Mouse (Mus musculus): ENCODE measurements around the gene Dnajc24.
A peak's percentile ranks its signal among the peaks of the same experiment; 100 is the strongest.

Dnajc24 gene

DNA sequence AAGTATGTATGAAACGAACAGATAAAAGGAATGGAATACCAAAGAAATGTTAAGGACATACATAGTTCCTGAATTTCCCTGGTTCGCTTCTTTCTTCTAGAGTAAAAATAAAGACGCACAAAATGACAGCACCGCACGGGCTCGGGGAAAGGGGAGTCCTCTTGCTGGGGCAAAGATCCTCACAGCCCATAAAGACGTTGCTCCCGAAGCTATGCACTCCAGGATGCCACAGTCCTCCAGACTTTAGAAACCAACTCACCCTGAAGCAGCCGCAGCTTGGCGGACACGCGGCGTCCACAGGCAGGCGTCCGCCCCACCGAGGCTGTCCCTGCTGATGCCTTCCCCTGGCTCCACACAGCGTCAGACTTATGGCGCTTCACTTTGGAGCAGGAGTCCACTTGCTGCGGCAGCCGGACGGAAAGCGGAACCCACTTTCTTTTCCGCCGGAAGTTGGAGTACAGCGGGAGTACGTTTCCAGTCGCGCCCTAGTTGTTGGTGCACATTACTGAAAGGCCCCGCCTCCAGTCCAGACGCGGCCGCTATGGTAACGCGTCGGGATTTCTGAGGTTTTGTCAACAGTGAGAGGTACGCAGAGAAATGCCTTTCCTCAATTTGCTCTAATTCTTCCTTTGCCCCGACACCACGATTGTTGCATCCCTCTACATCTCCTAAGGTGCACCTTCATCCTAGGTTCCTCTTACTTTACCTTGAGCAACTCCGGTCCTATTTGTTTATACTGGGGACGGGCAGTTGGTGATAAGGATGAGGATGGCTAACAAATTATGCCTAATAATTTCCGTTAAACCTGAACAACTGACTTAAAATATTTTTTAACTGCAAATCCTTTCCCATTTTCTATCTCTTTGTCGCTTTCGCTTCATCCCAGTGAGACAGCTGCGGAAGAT is at the start of gene Dnajc24:
Gene Dnajc24 (minus strand): TSS at position 715 of the 905 bp plus-strand sequence.
- peak; percentile 83 for DNase-seq (ENCODE audit: low spot score)

DNA sequence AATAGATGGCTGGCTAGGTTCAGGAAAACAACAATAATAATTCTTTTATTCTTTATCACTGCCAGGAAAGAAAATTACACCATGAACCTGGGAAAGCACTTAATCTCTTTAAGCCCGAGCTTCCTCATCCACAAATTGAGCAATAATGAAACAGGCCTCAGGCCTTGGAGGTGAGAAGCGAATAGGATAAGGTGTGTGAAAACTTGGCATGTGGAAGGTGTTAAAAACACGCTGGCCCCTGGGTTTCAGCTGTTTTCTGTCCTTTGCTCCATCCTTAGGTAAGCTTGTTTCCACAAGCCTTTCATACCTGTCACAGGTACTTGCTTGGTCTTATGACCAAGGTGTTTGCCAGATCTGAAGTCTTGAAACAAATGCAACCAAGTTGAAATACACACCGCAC is 43.3 kb upstream of the Dnajc24 start:
- DNase-seq (ENCODE audit: low spot score), result no peak

DNA sequence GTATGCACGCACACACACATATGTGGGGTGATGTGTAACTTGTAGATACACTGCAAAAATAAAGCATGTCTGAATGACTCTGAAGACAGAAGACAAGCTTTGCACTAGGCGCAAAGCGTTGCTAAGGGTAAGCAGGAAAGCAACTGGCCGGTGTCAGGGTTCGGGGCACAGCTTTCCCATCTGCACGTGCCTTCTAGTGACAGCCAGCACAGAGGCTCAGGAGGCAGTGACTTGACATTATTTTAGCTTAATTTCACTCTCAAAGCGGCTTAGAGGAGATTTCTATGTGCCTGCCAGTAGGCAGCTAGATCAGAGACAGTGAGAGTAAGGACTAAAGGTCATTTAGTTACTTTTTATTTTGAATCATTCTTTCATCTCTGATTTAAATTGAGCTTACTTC is 39.1 kb upstream of the Dnajc24 start:
- DNase-seq (ENCODE audit: low spot score), result no peak

DNA sequence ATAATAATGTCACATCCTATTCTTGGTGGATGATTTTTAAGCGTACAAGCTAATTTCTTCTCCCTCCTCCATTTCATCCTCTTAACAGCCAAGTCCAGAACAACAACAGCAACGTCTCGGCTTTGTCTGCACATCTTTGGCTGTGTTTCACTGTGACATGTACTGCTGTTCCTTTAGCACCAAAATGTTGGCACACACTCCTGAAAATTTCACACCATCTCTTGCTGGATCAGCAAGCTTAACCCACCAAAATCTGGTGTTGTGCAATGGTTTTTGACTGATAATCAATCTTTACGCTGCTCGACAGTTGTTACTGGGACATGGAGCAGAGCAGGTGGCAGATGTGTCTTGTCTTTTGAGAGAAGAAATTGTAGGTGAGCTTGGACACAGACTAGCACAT is 38.6 kb upstream of the Dnajc24 start:
- no peak for DNase-seq (ENCODE audit: low spot score)

DNA sequence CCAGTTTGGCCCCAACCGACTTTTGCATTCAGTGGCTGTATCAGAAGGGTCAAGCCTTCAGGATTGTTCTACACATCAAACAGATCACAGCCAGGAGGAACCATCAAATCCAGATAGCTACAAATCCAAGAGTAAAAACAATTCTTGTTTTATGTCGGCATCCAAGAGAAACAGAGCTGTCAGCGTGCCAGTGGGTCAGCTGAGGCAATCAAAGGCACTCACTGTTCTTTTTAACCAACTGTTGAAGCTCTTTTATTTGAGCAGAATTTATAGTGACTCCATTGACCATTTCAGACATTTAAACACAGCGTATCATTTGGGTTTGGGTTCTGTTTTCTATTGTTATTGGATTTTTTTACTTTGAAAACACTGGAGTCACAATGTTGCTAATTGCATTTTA is 34.9 kb upstream of the Dnajc24 start:
- no peak for DNase-seq (ENCODE audit: low spot score)

DNA sequence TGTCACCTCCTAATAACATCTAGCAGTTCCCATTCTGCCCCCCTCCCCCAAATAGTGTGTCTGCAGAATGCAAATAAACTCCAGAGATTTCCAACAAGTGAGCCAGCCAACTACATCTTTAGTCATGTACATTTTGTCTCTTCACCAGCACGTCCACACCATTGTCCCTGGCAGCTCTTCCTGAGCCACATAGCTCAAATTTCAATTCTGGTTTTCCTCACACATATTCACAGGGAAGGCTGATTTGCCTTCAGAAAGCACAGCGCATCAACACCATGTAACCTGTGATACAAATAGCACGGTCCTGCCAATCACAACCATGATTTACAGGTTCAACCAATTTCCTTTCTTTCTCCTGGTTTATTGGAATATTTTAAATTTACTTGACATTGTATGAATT is 21.5 kb upstream of the Dnajc24 start:
- DNase-seq (ENCODE audit: low spot score), result no peak

DNA sequence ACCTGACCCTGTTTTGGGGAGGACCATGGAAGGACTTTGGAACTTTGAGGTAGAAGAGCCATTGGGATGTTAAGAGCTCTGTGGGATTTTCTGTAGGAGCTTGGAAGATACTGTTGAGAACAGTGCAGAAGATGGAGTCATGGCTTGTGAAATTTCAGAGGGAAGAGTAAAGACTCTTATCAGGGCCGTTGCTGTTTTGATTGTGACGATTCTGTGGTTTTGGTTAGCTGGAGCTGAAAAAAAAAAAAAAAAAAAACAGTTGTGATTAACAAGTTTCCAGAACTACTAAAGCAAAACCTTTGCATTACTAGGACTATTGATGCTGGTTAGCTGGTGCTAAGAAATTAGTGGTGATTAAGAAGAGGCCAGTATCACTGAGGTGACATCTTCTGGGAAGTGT is 5.1 kb upstream of the Dnajc24 start:
- no peak for DNase-seq (ENCODE audit: low spot score)

DNA sequence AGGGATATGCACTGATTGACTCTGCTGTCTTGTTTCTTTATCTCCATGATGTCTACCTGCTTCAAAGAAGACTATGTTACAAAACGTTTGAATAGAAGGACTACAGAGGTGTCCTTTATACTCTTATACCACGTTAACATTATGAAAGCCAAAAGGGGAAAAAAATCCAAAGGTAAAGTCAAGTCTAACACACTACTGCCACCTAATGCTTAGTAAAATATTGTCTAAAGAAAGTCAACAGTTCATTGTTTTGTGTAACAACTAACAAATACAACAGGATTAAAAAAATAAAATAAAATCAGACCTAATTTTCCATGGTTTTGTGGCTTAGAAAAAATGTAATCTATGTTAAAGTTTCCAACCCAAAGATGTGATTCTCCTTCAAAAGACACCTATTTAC is 15.3 kb downstream of the Dnajc24 start:
- DNase-seq (ENCODE audit: low spot score), result no peak

DNA sequence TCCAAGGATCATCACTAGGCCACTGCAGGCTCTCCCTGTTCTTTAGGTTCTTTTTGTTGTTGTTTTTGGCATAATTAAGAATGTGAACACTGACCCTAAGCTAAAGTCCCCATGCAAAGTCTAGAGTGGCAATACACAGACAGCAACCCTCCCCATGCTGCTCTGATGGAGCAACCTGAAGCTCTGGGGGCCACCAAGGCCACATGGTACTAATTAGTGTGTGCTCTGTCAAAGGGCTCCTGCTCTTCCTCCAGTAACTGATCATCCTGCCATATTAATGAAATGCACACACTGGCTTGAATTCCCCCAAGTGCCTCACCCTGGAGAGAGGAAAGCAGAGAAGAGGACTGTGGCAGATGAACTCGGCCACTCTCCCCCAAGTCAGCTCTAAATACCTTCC is 16.2 kb downstream of the Dnajc24 start:
- DNase-seq (ENCODE audit: low spot score), result no peak

DNA sequence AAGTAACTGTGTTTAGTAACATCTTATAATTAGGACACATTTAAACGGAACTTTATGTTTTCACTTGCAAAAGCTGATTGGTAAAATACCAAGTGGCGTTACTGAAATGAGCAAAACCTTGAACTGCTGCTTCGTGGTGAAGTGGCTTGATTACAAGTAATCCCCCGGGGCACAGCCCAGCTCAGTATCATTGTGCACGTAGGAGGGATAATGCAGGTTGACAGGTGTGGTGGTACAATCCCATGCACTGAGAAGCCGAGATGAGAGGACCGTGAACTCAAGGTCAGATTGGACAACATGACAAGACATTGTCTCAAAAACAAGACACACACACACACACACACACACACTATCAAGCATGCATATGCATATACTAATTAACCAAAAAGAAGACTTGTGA is 18.1 kb downstream of the Dnajc24 start:
- DNase-seq (ENCODE audit: low spot score), result no peak

DNA sequence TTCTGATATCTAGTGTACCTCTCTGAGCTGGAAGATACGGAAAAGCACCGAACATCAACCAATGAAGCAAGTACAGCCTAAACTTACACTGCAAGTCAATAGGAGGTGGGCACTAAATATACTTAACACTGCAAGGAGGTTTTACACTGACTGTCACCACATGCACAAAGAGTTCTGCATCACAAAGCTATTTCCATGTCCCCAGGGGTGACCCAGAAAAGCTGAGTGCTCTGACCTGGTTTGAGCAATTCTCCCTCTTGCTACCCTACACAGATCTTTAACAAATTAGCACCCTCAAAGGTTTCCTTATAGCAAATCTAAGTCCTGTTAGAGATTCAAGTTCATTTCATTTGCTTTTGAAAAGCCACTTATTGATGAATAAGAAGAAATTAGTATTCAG is 25.3 kb downstream of the Dnajc24 start:
- no peak for DNase-seq (ENCODE audit: low spot score)

DNA sequence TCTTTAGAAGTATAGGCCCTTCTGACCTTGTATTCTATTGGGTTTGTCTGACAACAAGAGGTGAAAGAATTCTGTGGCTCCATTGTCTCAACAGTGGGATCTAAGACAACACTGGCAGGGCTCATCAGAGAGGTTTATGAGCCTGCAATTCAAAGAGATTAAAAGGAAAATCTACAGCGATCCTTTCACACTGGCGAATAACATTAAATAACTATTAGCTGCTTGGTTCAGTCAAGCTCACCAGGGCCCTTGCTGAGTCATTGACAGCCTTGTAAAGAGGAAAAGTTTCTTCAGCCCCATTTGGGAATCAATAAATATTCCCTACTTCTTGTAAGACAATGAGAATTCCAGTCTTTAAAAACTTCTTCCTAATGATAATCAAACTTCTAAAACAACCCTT is 29.4 kb downstream of the Dnajc24 start:
- DNase-seq (ENCODE audit: low spot score), result no peak

DNA sequence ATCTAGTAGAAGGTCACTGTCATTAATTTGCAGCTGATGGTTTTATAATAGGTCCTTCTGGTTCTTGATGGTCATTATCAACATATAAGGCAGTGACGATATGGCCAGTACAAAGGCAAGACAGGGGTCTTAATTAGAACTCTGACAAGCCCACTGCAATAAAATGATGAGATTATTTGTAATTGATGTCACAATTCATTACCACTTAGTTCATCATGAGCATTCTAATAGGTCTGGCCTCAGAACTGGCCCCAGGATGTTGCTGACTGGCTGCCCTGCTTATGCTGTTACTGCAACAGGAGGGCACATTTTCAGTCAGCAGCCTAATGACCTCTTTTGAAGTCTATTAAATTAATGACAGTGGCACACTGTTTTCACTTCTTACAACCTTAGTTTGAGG is 39.9 kb downstream of the Dnajc24 start:
- DNase-seq (ENCODE audit: low spot score), result no peak

DNA sequence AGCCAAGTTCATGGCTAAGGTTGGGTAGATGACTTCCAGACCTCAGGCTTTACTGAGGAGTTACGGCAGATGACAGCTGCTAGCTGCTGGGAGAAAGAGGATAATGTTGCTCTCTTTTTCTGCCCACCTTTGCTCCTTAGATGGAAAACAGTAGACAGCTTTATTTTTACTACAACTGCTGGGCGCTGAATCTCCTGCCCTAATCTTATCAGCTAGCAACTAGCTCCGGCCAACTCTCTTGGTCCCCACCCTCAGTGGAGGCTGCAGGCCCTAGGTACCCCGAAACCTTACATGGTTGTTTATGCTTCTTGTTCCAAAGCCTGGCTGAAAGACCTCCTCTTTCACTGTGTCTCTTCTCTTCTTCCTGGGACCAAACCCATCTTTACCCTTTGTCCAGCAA is 49.5 kb downstream of the Dnajc24 start:
- DNase-seq (ENCODE audit: low spot score), result no peak

DNA sequence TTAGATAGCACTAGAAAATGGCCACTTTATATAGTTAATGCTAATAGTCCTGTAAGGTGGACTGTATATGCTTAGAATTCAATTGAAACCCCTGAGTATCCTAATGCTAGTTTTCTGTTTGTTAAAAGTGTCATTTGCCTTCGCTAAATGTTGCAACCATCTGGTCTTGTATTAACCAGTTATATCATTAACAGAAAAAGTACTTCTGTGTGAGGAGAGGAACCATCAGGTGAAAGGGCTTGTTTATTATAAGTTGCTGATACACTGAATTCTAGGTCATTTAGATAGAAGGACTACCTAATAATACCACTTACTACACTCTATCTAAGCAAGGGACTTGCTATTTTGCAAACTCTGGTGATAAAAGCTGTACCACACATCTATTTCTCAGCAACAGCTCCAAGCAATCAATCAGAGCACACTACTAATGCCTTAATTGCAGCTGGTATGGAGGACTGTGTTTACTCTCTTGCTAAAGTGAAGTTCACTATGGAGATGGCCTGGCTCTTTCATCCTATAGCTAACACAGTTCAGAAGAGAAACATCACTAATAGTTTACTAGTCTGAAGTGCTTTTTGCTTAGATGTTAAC is 51.9 kb downstream of the Dnajc24 start:
- no peak for DNase-seq (ENCODE audit: low spot score)

DNA sequence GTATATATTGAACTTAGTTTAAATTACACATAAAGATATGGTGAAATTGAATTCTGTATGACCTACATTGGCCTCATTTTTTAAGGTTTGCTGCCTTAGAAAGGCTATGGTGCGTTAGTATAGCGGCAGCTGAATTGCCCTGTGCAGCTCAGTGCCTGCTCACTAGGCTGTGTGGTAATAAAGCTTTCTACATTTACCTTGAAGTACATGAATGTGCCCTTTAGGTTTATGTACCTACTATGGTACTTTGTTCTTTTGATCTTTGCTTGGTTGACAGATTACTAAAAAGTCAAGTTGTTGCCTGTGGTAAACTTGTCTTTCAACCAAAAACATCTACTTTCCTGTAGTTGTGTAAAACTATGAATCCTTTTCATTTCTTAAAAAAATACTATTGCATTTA is 53.2 kb downstream of the Dnajc24 start:
- no peak for DNase-seq (ENCODE audit: low spot score)

DNA sequence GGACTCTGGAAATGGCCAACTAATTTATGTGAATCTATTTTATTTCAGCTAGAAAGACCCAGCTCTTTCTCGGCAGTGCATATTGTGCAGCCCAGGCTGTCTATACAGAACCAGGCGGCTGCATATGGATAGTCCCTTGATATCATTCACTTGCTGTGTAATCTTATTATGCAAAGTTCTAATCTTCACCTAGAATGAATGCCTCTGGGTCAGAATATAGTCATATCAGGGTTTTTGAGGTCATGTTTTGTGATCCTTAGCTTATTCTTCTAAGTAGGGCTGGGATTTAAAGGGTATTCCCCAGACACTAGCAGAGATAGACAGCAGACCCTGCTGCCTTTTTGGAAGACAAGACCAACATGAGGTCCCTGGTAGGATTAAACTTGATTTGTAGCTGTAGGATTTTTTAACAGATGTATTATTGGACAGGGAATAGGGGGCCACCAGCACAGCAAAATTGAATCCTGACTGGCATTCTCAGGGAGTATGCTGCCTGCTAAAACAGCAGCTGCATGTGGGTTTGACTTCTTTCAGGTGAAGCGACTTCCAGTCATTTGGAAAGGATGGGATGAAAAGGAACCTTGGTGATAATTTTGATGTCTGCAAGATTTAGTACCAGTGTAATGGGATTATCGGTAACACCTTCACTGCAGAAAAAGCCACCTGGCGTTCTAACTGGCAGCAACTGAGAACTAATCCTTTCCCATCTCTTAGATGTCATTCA is 85.6 kb downstream of the Dnajc24 start:
- no peak for DNase-seq (ENCODE audit: low spot score)

All from urinary bladder, postnatal 25 days (tissue).